15 mouse cellular contexts compared by ENCODE assay signal in the genomic region with DNA sequence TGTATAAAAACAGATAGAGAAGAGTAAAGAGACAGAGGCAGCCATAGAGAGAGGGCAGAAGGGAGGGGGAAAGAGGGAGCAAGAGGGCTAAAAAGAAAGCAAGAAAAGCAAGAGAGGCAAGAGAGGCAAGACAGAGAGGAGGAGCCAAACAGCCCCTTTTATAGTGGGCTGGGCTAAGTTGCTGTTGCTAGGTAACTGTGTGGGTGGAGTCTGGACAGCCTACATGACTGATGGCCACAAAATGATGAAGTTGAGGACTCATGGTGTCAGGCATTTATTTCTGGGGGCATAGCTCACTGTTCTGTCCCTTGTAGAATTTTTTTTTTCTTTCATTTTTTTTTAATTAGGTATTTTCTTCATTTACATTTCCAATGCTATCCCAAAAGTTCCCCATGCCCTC. TPM values are rescaled to one million over a fixed set of nuclear protein-coding genes. Genes with fewer than 3 reads are reported as not detected.
DNase-seq lines count a peak whose midpoint lies in the region; ATAC-seq and TF ChIP-seq lines count a peak whose summit lies in the region.
"Had no signal": no experiment of that assay in that cellular context is flagged by ENCODE, and none has a peak within 500 bp of the region (broad histone marks: within the 10 kb centered on the region; RNA-seq: fewer than 3 reads in every experiment).

No protein-coding gene starts in this region.

- no peak for DNase-seq in stomach, postnatal 0 days (ENCODE audit: low spot score)
- DNase-seq in c-Kit-negative CD71-positive TER-119-positive erythroid progenitor cells, embryonic 14.5 days (ENCODE audit: low read depth, low spot score) = peak; percentile 32
- DNase-seq in large intestine, adult 2 months (ENCODE audit: low read depth, low spot score) = peak; percentile 4
- no peak for DNase-seq in thymus, postnatal 36 days
- no peak for DNase-seq in neural tube, embryonic 10.5 days (ENCODE audit: extremely low spot score, low spot score)
- DNase-seq: adrenal gland, postnatal 10 days; forebrain, postnatal 0 days; gastrocnemius, postnatal 14 days; kidney, adult 18-20 months; midbrain, embryonic 14.5 days had no signal

- no peak overlapping the region for H3K4me2 ChIP-seq in stomach, embryonic 14.5 days (replicated peaks; ENCODE audit: low read depth, low read length)
- H3K4me2 ChIP-seq in stomach, postnatal 0 days (replicated peaks; ENCODE audit: low read depth) = no peak overlapping the region
- no peak overlapping the region for H3K4me2 ChIP-seq in hindbrain, embryonic 13.5 days
- H3K4me2 ChIP-seq: embryonic facial prominence, embryonic 15.5 days; heart, embryonic 12.5 days had no signal

- no peaks in the 10 kb centered on the region for H3K9me3 ChIP-seq in stomach, embryonic 14.5 days (ENCODE audit: control insufficient read depth, low read depth, low read length)
- no peaks in the 10 kb centered on the region for H3K9me3 ChIP-seq in stomach, postnatal 0 days (ENCODE audit: control insufficient read depth, low read length)
- no peaks in the 10 kb centered on the region for H3K9me3 ChIP-seq in hindbrain, embryonic 13.5 days
- H3K9me3 ChIP-seq: embryonic facial prominence, embryonic 15.5 days; heart, embryonic 12.5 days had no signal

- no peak for TF ChIP-seq EP300 in stomach, postnatal 0 days (optimal IDR thresholded peaks at IDR 0.05)

- ATAC-seq in stomach, embryonic 14.5 days (ENCODE audit: insufficient number of reproducible peaks, insufficient read depth, low FRiP score, low read depth) = 0 out of 2 replicates have a peak, but pooled peaks have one; percentile 42
- ATAC-seq in stomach, postnatal 0 days (ENCODE audit: low FRiP score, low TSS enrichment) = no peak
- ATAC-seq in hindbrain, embryonic 13.5 days (ENCODE audit: low FRiP score) = no peak
- ATAC-seq: forebrain, postnatal 0 days had no signal

- H3K9ac ChIP-seq in stomach, embryonic 14.5 days (replicated peaks; ENCODE audit: low read depth, low read length) = no peak overlapping the region
- no peak overlapping the region for H3K9ac ChIP-seq in stomach, postnatal 0 days (ENCODE audit: low read length)
- no peak overlapping the region for H3K9ac ChIP-seq in hindbrain, embryonic 13.5 days
- H3K9ac ChIP-seq: embryonic facial prominence, embryonic 15.5 days; forebrain, postnatal 0 days; heart, embryonic 12.5 days had no signal

- no peak overlapping the region for H3K4me3 ChIP-seq in stomach, embryonic 14.5 days (ENCODE audit: low read depth, low read length)
- H3K4me3 ChIP-seq in stomach, postnatal 0 days (ENCODE audit: low read depth, low read length) = no peak overlapping the region
- no peak overlapping the region for H3K4me3 ChIP-seq in hindbrain, embryonic 13.5 days
- H3K4me3 ChIP-seq: embryonic facial prominence, embryonic 15.5 days; heart, embryonic 12.5 days; layer of hippocampus, adult 2 months had no signal

- no peaks in the 10 kb centered on the region for H3K4me1 ChIP-seq in stomach, embryonic 14.5 days (ENCODE audit: control insufficient read depth, insufficient read depth, low read length)
- H3K4me1 ChIP-seq in stomach, postnatal 0 days (replicated peaks; ENCODE audit: control insufficient read depth, insufficient read depth) = no peaks in the 10 kb centered on the region
- no peaks in the 10 kb centered on the region for H3K4me1 ChIP-seq in hindbrain, embryonic 13.5 days (replicated peaks)
- H3K4me1 ChIP-seq: embryonic facial prominence, embryonic 15.5 days had no signal

- no peaks in the 10 kb centered on the region for H3K36me3 ChIP-seq in stomach, embryonic 14.5 days (ENCODE audit: control insufficient read depth, insufficient read depth, low read length)
- H3K36me3 ChIP-seq in stomach, postnatal 0 days (ENCODE audit: control insufficient read depth, insufficient read depth, low read length) = no peaks in the 10 kb centered on the region
- H3K36me3 ChIP-seq in hindbrain, embryonic 13.5 days = no peaks in the 10 kb centered on the region
- H3K36me3 ChIP-seq: embryonic facial prominence, embryonic 15.5 days; heart, embryonic 12.5 days had no signal

- H3K27ac ChIP-seq in stomach, embryonic 14.5 days (ENCODE audit: low read length) = no peak overlapping the region
- no peak overlapping the region for H3K27ac ChIP-seq in stomach, postnatal 0 days (replicated peaks)
- no peak overlapping the region for H3K27ac ChIP-seq in hindbrain, embryonic 13.5 days
- H3K27ac ChIP-seq: embryonic facial prominence, embryonic 15.5 days; layer of hippocampus, adult 2 months had no signal

- H3K27me3 ChIP-seq in stomach, embryonic 14.5 days (ENCODE audit: control insufficient read depth, insufficient read depth, low read length) = no peaks in the 10 kb centered on the region
- no peaks in the 10 kb centered on the region for H3K27me3 ChIP-seq in stomach, postnatal 0 days (ENCODE audit: control insufficient read depth, insufficient read depth, low read length)
- no peaks in the 10 kb centered on the region for H3K27me3 ChIP-seq in hindbrain, embryonic 13.5 days
- H3K27me3 ChIP-seq: embryonic facial prominence, embryonic 15.5 days; heart, embryonic 12.5 days had no signal

- TF ChIP-seq CTCF in stomach, postnatal 0 days (IDR thresholded peaks at IDR 0.05; ENCODE audit: low read depth) = no peak

RNA-seq across cellular contexts. Expression of a gene that starts 59.6 kb away (rescaled TPM):
- polyA plus RNA-seq in stomach, embryonic 14.5 days (2014; fragmentation: Nextera tagmentation; extraction: Ambion mirVana) = 33.6 and 38.1 TPM in 2 replicates
- 14.6 and 16.4 TPM in 2 replicates for polyA plus RNA-seq in stomach, postnatal 0 days (2015; fragmentation: Nextera tagmentation; extraction: Ambion mirVana)
- 4.3 and 7.2 TPM in 2 replicates for polyA plus RNA-seq in large intestine, adult 2 months (2012; rRNA removed)
- polyA plus RNA-seq in hindbrain, embryonic 13.5 days (2015; fragmentation: Nextera tagmentation; extraction: Ambion mirVana) = 40.1 and 40.6 TPM in 2 replicates

Comparison
In these comparisons a context has a peak if more than half of its experiments do, and no peak if none do; other contexts are left out.
1. DNase-seq: peak in c-Kit-negative CD71-positive TER-119-positive erythroid progenitor cells, embryonic 14.5 days (single experiment) and large intestine, adult 2 months (single experiment); none in stomach, postnatal 0 days (single experiment), thymus, postnatal 36 days (0 of 2) and neural tube, embryonic 10.5 days (single experiment).